Mouse (Mus musculus): ENCODE measurements around the gene Tdg.
"Not testable (repeated sequence)": the region's sequence is repeated elsewhere in the genome, so short reads cannot be mapped to it uniquely, and the experiment has no call there.

- not testable (repeated sequence) for TF ChIP-seq CTCF, EP300 (IDR thresholded peaks at IDR 0.05)
Measured at GRCm38 (mm10) chr10:82594421-82594820, 35.2 kb upstream of the Tdg start.

All from lung, postnatal 0 days (tissue).